ENCODE assay signal across 9 mouse cellular contexts in the genomic region with DNA sequence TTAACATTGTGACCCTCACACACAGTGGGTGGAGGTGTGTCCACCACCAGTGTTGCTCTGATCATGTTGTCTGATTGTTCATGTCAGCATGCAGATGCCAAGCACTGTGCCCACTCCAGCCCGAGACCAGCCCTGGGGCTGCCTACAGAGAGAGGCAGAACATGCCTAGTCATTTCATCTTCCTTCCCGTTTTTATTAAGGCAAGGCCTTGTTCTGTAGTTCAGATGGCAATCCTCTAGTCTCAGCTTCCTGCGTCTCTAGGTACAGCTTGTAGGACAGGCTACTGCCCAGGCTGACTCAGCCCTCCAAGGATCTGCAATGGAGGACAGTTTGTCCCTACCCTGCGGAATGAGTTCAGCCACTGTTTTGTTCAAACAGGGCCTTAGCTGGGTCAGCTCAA. TPM values are rescaled to one million over a fixed set of nuclear protein-coding genes. Genes with fewer than 3 reads are reported as not detected.
DNase-seq lines count a peak whose midpoint lies in the region; ATAC-seq and TF ChIP-seq lines count a peak whose summit lies in the region.
"Had no signal": no experiment of that assay in that cellular context is flagged by ENCODE, and none has a peak within 500 bp of the region (broad histone marks: within the 10 kb centered on the region; RNA-seq: fewer than 3 reads in every experiment).

No protein-coding gene starts in this region.

- no peak overlapping the region for H3K4me3 ChIP-seq in kidney, adult 2 months (ENCODE audit: insufficient read depth, low read depth, low read length)
- no peak overlapping the region for H3K4me3 ChIP-seq in limb, embryonic 12.5 days (replicated peaks)
- H3K4me3 ChIP-seq in midbrain, embryonic 16.5 days (ENCODE audit: low read depth, low read length) = no peak overlapping the region
- H3K4me3 ChIP-seq: heart, adult 2 months had no signal

- H3K36me3 ChIP-seq in kidney, adult 2 months (ENCODE audit: control insufficient read depth, insufficient read depth, low read length) = no peaks in the 10 kb centered on the region
- no peaks in the 10 kb centered on the region for H3K36me3 ChIP-seq in limb, embryonic 12.5 days
- no peaks in the 10 kb centered on the region for H3K36me3 ChIP-seq in midbrain, embryonic 16.5 days (ENCODE audit: control insufficient read depth, insufficient read depth, low read length)

- peak; percentile 11 for DNase-seq in kidney, adult 18-20 months
- DNase-seq in kidney, adult 2 months = no peak
- peak; percentile 48 for DNase-seq in adrenal gland, adult 8-10 months
- peak; percentile 14 for DNase-seq in heart, adult 8-10 months (ENCODE audit: low spot score)
- DNase-seq in thymus, postnatal 0 days (ENCODE audit: low spot score) = no peak
- no peak for DNase-seq in right cerebral cortex, postnatal 36 days (ENCODE audit: low spot score in 2 of 2)

- no peaks in the 10 kb centered on the region for H3K4me1 ChIP-seq in kidney, adult 2 months (ENCODE audit: control insufficient read depth, insufficient read depth, low read length)
- no peaks in the 10 kb centered on the region for H3K4me1 ChIP-seq in limb, embryonic 12.5 days (replicated peaks)
- H3K4me1 ChIP-seq in midbrain, embryonic 16.5 days (ENCODE audit: control insufficient read depth, insufficient read depth, low read length) = peaks cover 5% of the 10 kb centered on the region; the same call in 1 of the 2 replicates

- no peak for TF ChIP-seq POLR2A in kidney, adult 2 months (IDR thresholded peaks at IDR 0.05; ENCODE audit: low read depth, low read length)

- H3K9me3 ChIP-seq in limb, embryonic 12.5 days = peaks cover 5% of the 10 kb centered on the region; the same call in 1 of the 2 replicates
- H3K9me3 ChIP-seq in midbrain, embryonic 16.5 days (replicated peaks; ENCODE audit: control insufficient read depth, low read length, poor library complexity, severe bottlenecking) = 0 out of 2 replicates have a peak, but pooled peaks cover 2% of the 10 kb centered on the region

- TF ChIP-seq CTCF in kidney, adult 2 months (conservative IDR thresholded peaks at IDR 0.05; ENCODE audit: insufficient read depth, insufficient read length, low read depth, low read length) = no peak

- H3K9ac ChIP-seq in limb, embryonic 12.5 days (replicated peaks) = no peak overlapping the region
- peak overlapping the region; percentile 45 for H3K9ac ChIP-seq in midbrain, embryonic 16.5 days (ENCODE audit: low read depth, low read length)

- WGBS in kidney, adult 2 months = 46% methylated on average over 4 of the region's 4 CpGs
- 52% methylated on average over 4 of the region's 4 CpGs for WGBS in limb, embryonic 12.5 days
- WGBS in midbrain, embryonic 16.5 days = 19% methylated on average over 4 of the region's 4 CpGs

- H3K27ac ChIP-seq in kidney, adult 2 months (ENCODE audit: insufficient read depth, low read depth, low read length) = no peak overlapping the region
- H3K27ac ChIP-seq in limb, embryonic 12.5 days = no peak overlapping the region
- H3K27ac ChIP-seq in midbrain, embryonic 16.5 days (ENCODE audit: low read length) = peak overlapping the region; percentile 74
- H3K27ac ChIP-seq: heart, adult 2 months had no signal

- no peak; the same call in 1 of the 2 replicates for ATAC-seq in limb, embryonic 12.5 days (ENCODE audit: insufficient number of reproducible peaks, insufficient read depth, low FRiP score, low TSS enrichment, low read depth)
- peak; percentile 77 for ATAC-seq in midbrain, embryonic 16.5 days

- no peaks in the 10 kb centered on the region for H3K27me3 ChIP-seq in kidney, adult 2 months (replicated peaks; ENCODE audit: control insufficient read depth, insufficient read depth, low read length)
- peaks cover 39% of the 10 kb centered on the region for H3K27me3 ChIP-seq in limb, embryonic 12.5 days
- 0 out of 2 replicates have a peak, but pooled peaks cover 3% of the 10 kb centered on the region for H3K27me3 ChIP-seq in midbrain, embryonic 16.5 days (ENCODE audit: control insufficient read depth, insufficient read depth, low read depth, low read length)

- H3K4me2 ChIP-seq in limb, embryonic 12.5 days = peak overlapping the region; percentile 38; the same call in 1 of the 2 replicates
- H3K4me2 ChIP-seq in midbrain, embryonic 16.5 days (ENCODE audit: low read length) = peak overlapping the region; percentile 35

RNA-seq across cellular contexts. Expression of gene Slc6a5, which starts 13.0 kb away (rescaled TPM):
- polyA plus RNA-seq in kidney, adult 2 months (2012; rRNA removed) = 0.03 TPM in 1 of 2 replicates, not detected in the other
- total RNA-seq in adrenal gland, adult 8-10 months (2022) = 1 to 10 TPM; 4.3 to 7.0 (median 4.9) TPM
- not detected for total RNA-seq in heart, adult 8-10 months (2022)
- not detected in 2 replicates for polyA plus RNA-seq in limb, embryonic 12.5 days (2016; fragmentation: Nextera tagmentation; extraction: Ambion mirVana)
- polyA plus RNA-seq in midbrain, embryonic 16.5 days (2015; fragmentation: Nextera tagmentation; extraction: Ambion mirVana) = 0.40 and 0.45 TPM in 2 replicates
- not detected in 2 replicates for polyA plus RNA-seq in thymus, postnatal 0 days (2015; fragmentation: Nextera tagmentation; extraction: Ambion mirVana)
- total RNA-seq: heart, adult 2 months had no signal

RNA-seq across cellular contexts. Expression of gene Nell1, which starts 51.7 kb away (rescaled TPM):
- not detected in 2 replicates for polyA plus RNA-seq in kidney, adult 2 months (2012; rRNA removed)
- total RNA-seq in adrenal gland, adult 8-10 months (2022) = under 1 TPM; 0.18 to 0.49 (median 0.35) TPM
- total RNA-seq in heart, adult 8-10 months (2022) = under 1 TPM in 1 of 4 experiments, not detected in 3; 0.09 TPM
- 2.0 and 2.6 TPM in 2 replicates for polyA plus RNA-seq in limb, embryonic 12.5 days (2016; fragmentation: Nextera tagmentation; extraction: Ambion mirVana)
- polyA plus RNA-seq in midbrain, embryonic 16.5 days (2015; fragmentation: Nextera tagmentation; extraction: Ambion mirVana) = 30.3 and 40.1 TPM in 2 replicates
- polyA plus RNA-seq in thymus, postnatal 0 days (2015; fragmentation: Nextera tagmentation; extraction: Ambion mirVana) = 0.10 and 0.15 TPM in 2 replicates
- total RNA-seq: heart, adult 2 months had no signal
- polyA plus RNA-seq: heart, adult 2 months had no signal

Comparison
In these comparisons a context has a peak if more than half of its experiments do, and no peak if none do; other contexts are left out.
1. DNase-seq: peak in kidney, adult 18-20 months (single experiment), adrenal gland, adult 8-10 months (single experiment) and heart, adult 8-10 months (single experiment); none in kidney, adult 2 months (single experiment), thymus, postnatal 0 days (single experiment) and right cerebral cortex, postnatal 36 days (0 of 2).